Mouse (Mus musculus) kidney, embryonic 16.5 days (tissue): ENCODE measurements around the gene Itpk1. TPM values are rescaled to one million over a fixed set of nuclear protein-coding genes. Genes with fewer than 3 reads are reported as not detected.

ENCODE experiments used
- ATAC-seq: fragments of 200-750 bp; cut with Nextera tagmentation; 2 replicates; pipeline ENCODE4 v1.8.0; 2017; ENCODE audit warnings: moderate TSS enrichment; ENCODE audit not compliant: low FRiP score, low TSS enrichment
- H3K27ac ChIP-seq: fragments of 300-500 bp; sonication (generic); 2 replicates; pipeline ENCODE4 v1.5.1; 2014; ENCODE audit warnings: low read length
- H3K27me3 ChIP-seq: fragments of 300-500 bp; sonication (generic); 2 replicates; pipeline ENCODE4 v1.6.1; 2014; ENCODE audit warnings: low read length, control low read depth, mixed read lengths; ENCODE audit not compliant: insufficient read depth
- H3K36me3 ChIP-seq: fragments of 300-500 bp; sonication (generic); 2 replicates; pipeline ENCODE4 v1.6.1; 2014; ENCODE audit warnings: low read length, control low read depth, mixed read lengths; ENCODE audit not compliant: insufficient read depth
- H3K4me1 ChIP-seq: fragments of 300-500 bp; sonication (generic); 2 replicates; pipeline ENCODE4 v1.6.1; 2014; ENCODE audit warnings: low read length, control low read depth, mixed read lengths; ENCODE audit not compliant: insufficient read depth
- H3K4me2 ChIP-seq: fragments of 300-500 bp; sonication (generic); replicated peaks from 2 replicates; pipeline ENCODE4 v1.6.1; 2014; ENCODE audit warnings: low read depth, low read length
- H3K4me3 ChIP-seq: fragments of 300-500 bp; sonication (generic); 2 replicates; pipeline ENCODE4 v1.5.1; 2014; ENCODE audit warnings: mild to moderate bottlenecking, low read length
- H3K9ac ChIP-seq: fragments of 300-500 bp; sonication (generic); replicated peaks from 2 replicates; pipeline ENCODE4 v1.6.1; 2014; ENCODE audit warnings: low read length
- H3K9me3 ChIP-seq: fragments of 300-500 bp; sonication (generic); 2 replicates; pipeline ENCODE4 v1.6.1; 2016; ENCODE audit warnings: low read length, control low read depth
- WGBS: fragments of 180-500 bp; shearing (Covaris S2); extraction: QIAGEN DNeasy Blood & Tissue Kit; methylation state at CpG from one replicate; pipeline ENCODE4 v1.1.7; 2014; 5-methylcytosine and 5-hydroxymethylcytosine counted together
- polyA plus RNA-seq: library from polyadenylated mRNA; unstranded; fragments of >200 nt; fragmentation: Nextera tagmentation; extraction: Ambion mirVana; gene quantifications from 2 replicates; pipeline ENCODE4 v1.2.1, GENCODE M21; 2015

Itpk1 gene
- polyA plus RNA-seq, 1 experiment from 2014 or later, result 23.9 TPM

GRCm38 (mm10) chr12:102683438-102683837, 21.3 kb downstream of the Itpk1 start:
- 68% methylated on average over 6 of the region's 6 CpGs for WGBS
- H3K9ac ChIP-seq, result no peak overlapping the region
- peaks cover 49% of the 10 kb centered on the region for H3K4me1 ChIP-seq

GRCm38 (mm10) chr12:102682722-102683299, 21.9 kb downstream of the Itpk1 start:
- 69% methylated on average over 7 of the region's 7 CpGs for WGBS

More at GRCm38 (mm10) chr12:102683438-102683837, 21.3 kb downstream of the Itpk1 start:
- H3K36me3 ChIP-seq, result no peaks in the 10 kb centered on the region
- H3K27me3 ChIP-seq, result no peaks in the 10 kb centered on the region
- no peak overlapping the region for H3K4me3 ChIP-seq
- H3K9me3 ChIP-seq, result no peaks in the 10 kb centered on the region
- no peak overlapping the region for H3K4me2 ChIP-seq
- no peak overlapping the region for H3K27ac ChIP-seq
- no peak for ATAC-seq

GRCm38 (mm10) chr12:102682085-102682484, 22.6 kb downstream of the Itpk1 start:
- H3K9ac ChIP-seq, result no peak overlapping the region
- ATAC-seq, result no peak
- no peak overlapping the region for H3K27ac ChIP-seq
- no peaks in the 10 kb centered on the region for H3K9me3 ChIP-seq
- H3K4me2 ChIP-seq, result no peak overlapping the region
- H3K4me1 ChIP-seq, result peaks cover 49% of the 10 kb centered on the region
- no peaks in the 10 kb centered on the region for H3K36me3 ChIP-seq
- no peak overlapping the region for H3K4me3 ChIP-seq
- 80% methylated on average over 5 of the region's 5 CpGs for WGBS
- no peaks in the 10 kb centered on the region for H3K27me3 ChIP-seq

More at GRCm38 (mm10) chr12:102682722-102683299, 21.9 kb downstream of the Itpk1 start:
- H3K27ac ChIP-seq, result no peak overlapping the region
- no peak for ATAC-seq
- H3K4me1 ChIP-seq, result peaks cover 49% of the 10 kb centered on the region
- no peaks in the 10 kb centered on the region for H3K9me3 ChIP-seq
- H3K4me3 ChIP-seq, result no peak overlapping the region
- no peaks in the 10 kb centered on the region for H3K27me3 ChIP-seq
- H3K36me3 ChIP-seq, result no peaks in the 10 kb centered on the region
- H3K9ac ChIP-seq, result no peak overlapping the region
- H3K4me2 ChIP-seq, result no peak overlapping the region

GRCm38 (mm10) chr12:102681590-102681989, 23.1 kb downstream of the Itpk1 start:
- WGBS, result 79% methylated on average over 7 of the region's 7 CpGs
- no peak for ATAC-seq

GRCm38 (mm10) chr12:102678820-102679219, 25.9 kb downstream of the Itpk1 start:
- 58% methylated on average over 6 of the region's 6 CpGs for WGBS
- Histone ChIP-seq H3K27ac (no peak overlapping the region), H3K4me1 (peaks cover 24% of the 10 kb centered on the region), H3K9me3 (no peaks in the 10 kb centered on the region), H3K4me3 (no peak overlapping the region), H3K4me2 (no peak overlapping the region), H3K9ac (no peak overlapping the region), H3K27me3 (no peaks in the 10 kb centered on the region), H3K36me3 (0 out of 2 replicates have a peak, but pooled peaks cover 7% of the 10 kb centered on the region)
- ATAC-seq, result no peak

More at GRCm38 (mm10) chr12:102681590-102681989, 23.1 kb downstream of the Itpk1 start:
- H3K27ac ChIP-seq, result no peak overlapping the region
- no peaks in the 10 kb centered on the region for H3K36me3 ChIP-seq
- H3K4me2 ChIP-seq, result no peak overlapping the region
- no peaks in the 10 kb centered on the region for H3K9me3 ChIP-seq
- H3K27me3 ChIP-seq, result no peaks in the 10 kb centered on the region
- peaks cover 49% of the 10 kb centered on the region for H3K4me1 ChIP-seq
- H3K9ac ChIP-seq, result no peak overlapping the region
- no peak overlapping the region for H3K4me3 ChIP-seq

GRCm38 (mm10) chr12:102677089-102677488, 27.6 kb downstream of the Itpk1 start:
- H3K4me2 ChIP-seq, result no peak overlapping the region
- H3K27ac ChIP-seq, result no peak overlapping the region
- 0 out of 2 replicates have a peak, but pooled peaks cover 8% of the 10 kb centered on the region for H3K36me3 ChIP-seq
- H3K9ac ChIP-seq, result no peak overlapping the region
- 75% methylated on average over 3 of the region's 3 CpGs for WGBS
- H3K9me3 ChIP-seq, result no peaks in the 10 kb centered on the region
- no peaks in the 10 kb centered on the region for H3K27me3 ChIP-seq
- H3K4me1 ChIP-seq, result peaks cover 20% of the 10 kb centered on the region
- no peak overlapping the region for H3K4me3 ChIP-seq
- ATAC-seq, result no peak

- H3K27ac ChIP-seq, result no peak overlapping the region
- H3K9ac ChIP-seq, result no peak overlapping the region
- H3K4me1 ChIP-seq, result peaks cover 24% of the 10 kb centered on the region
- 82% methylated on average over 10 of the region's 10 CpGs for WGBS
- H3K36me3 ChIP-seq, result 0 out of 2 replicates have a peak, but pooled peaks cover 8% of the 10 kb centered on the region
- no peaks in the 10 kb centered on the region for H3K9me3 ChIP-seq
- no peak for ATAC-seq
- no peaks in the 10 kb centered on the region for H3K27me3 ChIP-seq
- no peak overlapping the region for H3K4me2 ChIP-seq
- H3K4me3 ChIP-seq, result no peak overlapping the region
Observed at GRCm38 (mm10) chr12:102674556-102674955, 30.2 kb downstream of the Itpk1 start.

- ATAC-seq, result no peak
- no peaks in the 10 kb centered on the region for H3K9me3 ChIP-seq
- WGBS, result 95% methylated on average over 13 of the region's 13 CpGs
- no peak overlapping the region for H3K4me2 ChIP-seq
- 0 out of 2 replicates have a peak, but pooled peaks cover 8% of the 10 kb centered on the region for H3K36me3 ChIP-seq
- no peak overlapping the region for H3K27ac ChIP-seq
- H3K27me3 ChIP-seq, result no peaks in the 10 kb centered on the region
- H3K4me3 ChIP-seq, result no peak overlapping the region
- H3K9ac ChIP-seq, result no peak overlapping the region
- H3K4me1 ChIP-seq, result peaks cover 23% of the 10 kb centered on the region
Observed at GRCm38 (mm10) chr12:102674123-102674522, 30.6 kb downstream of the Itpk1 start.

GRCm38 (mm10) chr12:102672857-102673839, 31.6 kb downstream of the Itpk1 start:
- Histone ChIP-seq H3K27me3 (no peaks in the 10 kb centered on the region), H3K4me2 (no peak overlapping the region), H3K27ac (no peak overlapping the region), H3K4me1 (peaks cover 19% of the 10 kb centered on the region), H3K4me3 (no peak overlapping the region), H3K9ac (no peak overlapping the region), H3K9me3 (no peaks in the 10 kb centered on the region), H3K36me3 (0 out of 2 replicates have a peak, but pooled peaks cover 8% of the 10 kb centered on the region)
- no peak for ATAC-seq
- WGBS, result 81% methylated on average over 20 of the region's 20 CpGs
